Mouse (Mus musculus): ENCODE measurements around the gene Pcyt1a.

- TF ChIP-seq CTCF (IDR thresholded peaks at IDR 0.05): no peak
- TF ChIP-seq EP300 (IDR thresholded peaks at IDR 0.05): no peak
Measured at GRCm38 (mm10) chr16:32463426-32463825, 32.7 kb downstream of the Pcyt1a start.
